Mouse (Mus musculus) CH12.LX (cell line): ENCODE data around the gene Mamdc2.
"Not testable (repeated sequence)": the region's sequence is repeated elsewhere in the genome, so short reads cannot be mapped to it uniquely, and the experiment has no call there.

Source experiments
- CHD2 ChIP-seq: IDR thresholded peaks from 2 replicates; pipeline ENCODE4 v1.6.1; 2011; ENCODE audit warnings: low read length, improper control_type of control experiment
- CTCF ChIP-seq, 2 experiments: IDR thresholded peaks in 1 of 2; conservative IDR thresholded peaks in 1 of 2; 2 replicates each; pipeline ENCODE4 v1.5.1; 2011 to 2012; ENCODE audit warnings: low read depth in 2 of 2, low read length in 2 of 2, improper control_type of control experiment in 1 of 2, inconsistent platforms in 1 of 2, mild to moderate bottlenecking in 1 of 2, moderate library complexity in 1 of 2
- IRF4 ChIP-seq: IDR thresholded peaks from 2 replicates; pipeline ENCODE4 v1.6.1; 2014; ENCODE audit warnings: low read depth, mild to moderate bottlenecking, inconsistent platforms, low read length, improper control_type of control experiment
- SMC3 ChIP-seq: IDR thresholded peaks from 2 replicates; pipeline ENCODE4 v1.6.1; 2011; ENCODE audit warnings: low read depth, low read length, improper control_type of control experiment
- ZC3H11A ChIP-seq: IDR thresholded peaks from 2 replicates; pipeline ENCODE4 v1.6.1; 2012; ENCODE audit warnings: low read depth, mild to moderate bottlenecking, inconsistent platforms, low read length, improper control_type of control experiment

DNA sequence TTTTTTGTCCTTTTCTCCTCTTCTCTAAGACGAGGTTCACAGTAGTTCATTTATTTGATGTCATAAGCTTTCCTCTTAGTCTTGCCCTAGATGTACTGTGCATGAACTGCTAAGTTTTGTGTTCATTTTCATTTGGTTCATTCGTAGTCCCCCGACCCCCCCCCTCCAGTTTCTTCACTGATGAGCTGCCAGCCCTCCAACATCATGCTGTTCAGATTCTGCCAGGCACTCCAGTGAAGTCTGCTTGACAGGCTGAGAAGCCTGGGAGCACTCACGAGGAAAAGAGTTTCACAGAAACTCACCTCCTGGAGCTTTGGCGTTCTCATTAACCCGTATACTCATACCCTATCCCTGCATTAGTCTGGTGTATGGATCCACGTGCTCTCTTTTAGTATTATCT lies 42.5 kb upstream of the Mamdc2 start:
- TF ChIP-seq CTCF (conservative IDR thresholded peaks at IDR 0.05 in 1 of 2, IDR thresholded peaks at IDR 0.05 in 1 of 2; ENCODE audit: low read depth in 2 of 2, low read length in 2 of 2); SMC3; CHD2; IRF4; ZC3H11A: not testable (repeated sequence)
